ENCODE assay signal across 15 mouse cellular contexts in the genomic region with DNA sequence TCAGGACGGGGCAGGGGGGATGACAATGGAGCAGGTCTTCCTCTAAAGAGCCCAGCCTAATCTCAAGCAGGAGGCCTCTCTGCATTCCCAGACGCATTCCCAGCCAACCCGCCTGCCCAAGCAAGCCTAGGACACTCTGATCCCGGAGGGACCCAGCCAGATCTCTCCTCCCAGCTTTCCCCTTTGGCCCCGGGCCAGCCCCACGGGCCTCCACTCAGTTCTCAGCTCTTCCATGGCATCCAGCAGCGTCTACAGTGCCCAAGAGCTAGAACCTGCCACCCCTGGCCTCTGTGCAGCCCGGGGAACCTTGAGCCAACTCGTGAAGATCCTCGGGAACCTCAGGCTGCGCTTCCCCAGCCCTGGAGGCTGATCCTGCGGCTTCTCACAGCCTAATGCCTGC. TPM values are rescaled to one million over a fixed set of nuclear protein-coding genes. Genes with fewer than 3 reads are reported as not detected.
DNase-seq lines count a peak whose midpoint lies in the region; ATAC-seq and TF ChIP-seq lines count a peak whose summit lies in the region.
"Had no signal": no experiment of that assay in that cellular context is flagged by ENCODE, and none has a peak within 500 bp of the region (broad histone marks: within the 10 kb centered on the region; RNA-seq: fewer than 3 reads in every experiment).

No protein-coding gene starts in this region.

- no peak overlapping the region for H3K9ac ChIP-seq in hindbrain, embryonic 11.5 days (ENCODE audit: low read depth, low read length)
- no peak overlapping the region for H3K9ac ChIP-seq in lung, embryonic 16.5 days (ENCODE audit: low read length)
- H3K9ac ChIP-seq: limb, embryonic 13.5 days; neural tube, embryonic 13.5 days had no signal

- no peak for ATAC-seq in hindbrain, embryonic 11.5 days (ENCODE audit: low FRiP score)
- peak; percentile 46 for ATAC-seq in lung, embryonic 16.5 days (ENCODE audit: low read depth)
- ATAC-seq: hindbrain, postnatal 0 days had no signal

- no peak overlapping the region for H3K4me3 ChIP-seq in hindbrain, embryonic 10.5 days
- no peak overlapping the region for H3K4me3 ChIP-seq in hindbrain, embryonic 11.5 days (ENCODE audit: low read depth, low read length)
- H3K4me3 ChIP-seq in E14TG2a.4 (replicated peaks; ENCODE audit: low read length), result peak overlapping the region; percentile 65
- no peak overlapping the region for H3K4me3 ChIP-seq in lung, embryonic 16.5 days (ENCODE audit: low read length)
- H3K4me3 ChIP-seq: limb, embryonic 13.5 days; megakaryocyte, embryonic 14.5 days; neural tube, embryonic 13.5 days had no signal

- H3K36me3 ChIP-seq in hindbrain, embryonic 10.5 days, result no peaks in the 10 kb centered on the region
- no peaks in the 10 kb centered on the region for H3K36me3 ChIP-seq in hindbrain, embryonic 11.5 days (ENCODE audit: control insufficient read depth, insufficient read depth, low read length)
- H3K36me3 ChIP-seq in E14TG2a.4 (ENCODE audit: insufficient read depth, low read length), result no peaks in the 10 kb centered on the region
- no peaks in the 10 kb centered on the region for H3K36me3 ChIP-seq in lung, embryonic 16.5 days (ENCODE audit: control insufficient read depth, insufficient read depth, low read length)
- H3K36me3 ChIP-seq: limb, embryonic 13.5 days had no signal

- no peaks in the 10 kb centered on the region for H3K27me3 ChIP-seq in hindbrain, embryonic 10.5 days (ENCODE audit: insufficient read depth, poor library complexity, severe bottlenecking)
- H3K27me3 ChIP-seq in hindbrain, embryonic 11.5 days (ENCODE audit: control insufficient read depth, insufficient read depth, low read length), result no peaks in the 10 kb centered on the region
- H3K27me3 ChIP-seq in E14TG2a.4 (ENCODE audit: insufficient read depth, low read length), result peaks cover 4% of the 10 kb centered on the region; the same call in 1 of the 2 replicates
- no peaks in the 10 kb centered on the region for H3K27me3 ChIP-seq in lung, embryonic 16.5 days (ENCODE audit: control insufficient read depth, insufficient read depth, low read depth, low read length)
- H3K27me3 ChIP-seq: limb, embryonic 13.5 days; megakaryocyte, embryonic 14.5 days; neural tube, embryonic 13.5 days had no signal

- no peak for TF ChIP-seq CTCF in E14TG2a.4 (conservative IDR thresholded peaks at IDR 0.05; ENCODE audit: low read length)

- no peaks in the 10 kb centered on the region; the same call in 1 of the 2 replicates for H3K4me1 ChIP-seq in hindbrain, embryonic 10.5 days (replicated peaks)
- H3K4me1 ChIP-seq in hindbrain, embryonic 11.5 days (replicated peaks; ENCODE audit: control insufficient read depth, insufficient read depth, low read length), result no peaks in the 10 kb centered on the region
- H3K4me1 ChIP-seq in E14TG2a.4 (replicated peaks; ENCODE audit: low read depth, low read length), result peaks cover 30% of the 10 kb centered on the region
- peaks cover 22% of the 10 kb centered on the region for H3K4me1 ChIP-seq in lung, embryonic 16.5 days (replicated peaks; ENCODE audit: control insufficient read depth, insufficient read depth, low read length)
- H3K4me1 ChIP-seq: megakaryocyte, embryonic 14.5 days; neural tube, embryonic 13.5 days had no signal

- H3K4me2 ChIP-seq in hindbrain, embryonic 11.5 days (replicated peaks; ENCODE audit: low read depth, low read length), result no peak overlapping the region
- no peak overlapping the region for H3K4me2 ChIP-seq in lung, embryonic 16.5 days (ENCODE audit: low read depth, low read length)
- H3K4me2 ChIP-seq: limb, embryonic 13.5 days; neural tube, embryonic 13.5 days had no signal

- peak overlapping the region; percentile 35; the same call in 1 of the 2 replicates for H3K27ac ChIP-seq in hindbrain, embryonic 10.5 days
- no peak overlapping the region for H3K27ac ChIP-seq in hindbrain, embryonic 11.5 days (ENCODE audit: low read depth, low read length)
- 0 out of 2 replicates have a peak overlapping the region, but pooled peaks have one; percentile 37 for H3K27ac ChIP-seq in lung, embryonic 16.5 days (ENCODE audit: low read length)
- H3K27ac ChIP-seq: hindbrain, postnatal 0 days; kidney, postnatal 0 days; limb, embryonic 13.5 days; neural tube, embryonic 13.5 days had no signal

- 51% methylated on average over 12 of the region's 12 CpGs for WGBS in hindbrain, embryonic 10.5 days
- 56% methylated on average over 12 of the region's 12 CpGs for WGBS in hindbrain, embryonic 11.5 days
- 39% methylated on average over 12 of the region's 12 CpGs for WGBS in lung, embryonic 16.5 days

- H3K9me3 ChIP-seq in hindbrain, embryonic 10.5 days, result no peaks in the 10 kb centered on the region
- H3K9me3 ChIP-seq in hindbrain, embryonic 11.5 days (ENCODE audit: control insufficient read depth, low read length), result no peaks in the 10 kb centered on the region
- no peaks in the 10 kb centered on the region for H3K9me3 ChIP-seq in E14TG2a.4 (ENCODE audit: low read length)
- H3K9me3 ChIP-seq in lung, embryonic 16.5 days (ENCODE audit: control insufficient read depth, low read length), result no peaks in the 10 kb centered on the region
- H3K9me3 ChIP-seq: limb, embryonic 13.5 days; neural tube, embryonic 13.5 days had no signal

- no peak for DNase-seq in hindbrain, embryonic 10.5 days (ENCODE audit: low spot score)
- no peak for DNase-seq in hindbrain, embryonic 11.5 days (ENCODE audit: low spot score)
- DNase-seq in gastrocnemius, postnatal 10 days, result peak; percentile 24
- DNase-seq in thymus, postnatal 14 days, result no peak
- DNase-seq in kidney, postnatal 25 days, result no peak
- no peak for DNase-seq in liver
- DNase-seq: right cerebral cortex, postnatal 25 days; thymus, postnatal 25 days had no signal

RNA-seq across cellular contexts. Expression of a gene that starts 40.9 kb away (rescaled TPM):
- polyA plus RNA-seq in hindbrain, embryonic 10.5 days (2016; fragmentation: Nextera tagmentation; extraction: Ambion mirVana), result 15.8 and 51.7 TPM in 2 replicates
- 84.6 and 84.9 TPM in 2 replicates for polyA plus RNA-seq in hindbrain, embryonic 11.5 days (2014; fragmentation: Nextera tagmentation; extraction: Ambion mirVana)
- total RNA-seq in gastrocnemius, postnatal 10 days (2021), result 10 to 100 TPM; 18.7 to 25.0 TPM
- polyA plus RNA-seq in lung, embryonic 16.5 days (2015; fragmentation: Nextera tagmentation; extraction: Ambion mirVana), result 14.3 and 18.6 TPM in 2 replicates
